Mouse (Mus musculus) frontal cortex, postnatal 25 days (tissue): ENCODE measurements around the gene Pigp.

Experiments used
- DNase-seq, 2 experiments: peaks; one replicate each; pipeline ENCODE4 v3.0.0; 2022; ENCODE audit warnings: low spot score in 2 of 2

The Pigp gene

DNA sequence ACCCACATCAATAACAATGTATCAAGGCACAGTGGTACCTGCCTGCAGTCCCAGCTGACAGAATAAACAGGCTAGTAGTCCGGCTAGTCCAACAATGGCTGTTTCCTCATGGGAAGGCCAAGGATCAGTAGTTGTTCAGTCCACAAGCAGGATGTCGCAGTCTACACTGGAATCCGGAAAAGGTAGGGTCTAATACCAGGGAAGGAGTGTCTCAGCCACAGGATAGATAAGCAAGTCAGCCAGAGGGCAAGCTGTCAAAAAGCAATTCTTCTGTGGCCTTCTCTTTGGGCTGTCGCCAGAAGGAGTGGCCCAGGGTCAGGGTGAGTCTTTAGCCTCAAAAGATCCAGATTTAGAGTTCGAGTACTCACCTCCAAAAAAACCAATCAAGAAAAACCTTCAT lies 53.9 kb downstream of the Pigp start:
- DNase-seq: no peak

DNA sequence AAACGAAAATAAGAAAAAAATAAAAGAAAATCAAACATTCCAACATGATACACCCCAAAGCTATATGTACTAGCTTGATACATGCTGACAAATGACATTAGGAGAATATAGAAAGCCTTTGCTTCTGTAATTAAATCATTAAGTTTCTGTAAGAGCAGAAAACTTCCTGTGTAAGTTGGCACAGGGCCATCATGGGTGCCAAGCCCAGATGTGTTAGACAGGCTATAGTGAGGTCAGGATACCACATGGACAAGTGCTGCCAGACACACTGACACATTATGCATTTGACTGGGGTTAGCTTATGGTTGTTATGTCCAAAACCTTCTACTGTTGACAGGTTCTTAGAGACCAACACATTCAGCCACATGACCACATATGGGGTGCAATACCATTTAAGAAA lies 56.4 kb downstream of the Pigp start:
- DNase-seq: no peak

DNA sequence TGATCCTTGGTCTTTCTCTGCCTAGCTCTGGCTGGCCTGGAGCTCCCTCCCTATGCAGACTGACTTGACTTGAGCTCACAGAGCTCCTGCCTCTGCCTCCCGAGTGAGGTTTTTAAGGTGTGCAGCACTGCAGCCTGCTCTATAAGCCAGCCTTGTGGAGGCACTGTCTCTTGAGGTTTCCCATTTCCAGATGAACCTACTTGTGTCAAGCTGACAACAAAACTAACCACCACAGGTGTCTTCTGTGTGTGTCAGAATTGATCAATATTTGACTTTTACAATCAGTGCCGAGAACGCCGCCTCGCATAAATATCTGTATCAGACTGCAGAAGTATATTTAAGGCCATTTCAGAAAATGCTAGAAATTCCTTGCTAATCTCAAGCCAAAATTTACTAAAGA lies 57.0 kb downstream of the Pigp start:
- DNase-seq: no peak

DNA sequence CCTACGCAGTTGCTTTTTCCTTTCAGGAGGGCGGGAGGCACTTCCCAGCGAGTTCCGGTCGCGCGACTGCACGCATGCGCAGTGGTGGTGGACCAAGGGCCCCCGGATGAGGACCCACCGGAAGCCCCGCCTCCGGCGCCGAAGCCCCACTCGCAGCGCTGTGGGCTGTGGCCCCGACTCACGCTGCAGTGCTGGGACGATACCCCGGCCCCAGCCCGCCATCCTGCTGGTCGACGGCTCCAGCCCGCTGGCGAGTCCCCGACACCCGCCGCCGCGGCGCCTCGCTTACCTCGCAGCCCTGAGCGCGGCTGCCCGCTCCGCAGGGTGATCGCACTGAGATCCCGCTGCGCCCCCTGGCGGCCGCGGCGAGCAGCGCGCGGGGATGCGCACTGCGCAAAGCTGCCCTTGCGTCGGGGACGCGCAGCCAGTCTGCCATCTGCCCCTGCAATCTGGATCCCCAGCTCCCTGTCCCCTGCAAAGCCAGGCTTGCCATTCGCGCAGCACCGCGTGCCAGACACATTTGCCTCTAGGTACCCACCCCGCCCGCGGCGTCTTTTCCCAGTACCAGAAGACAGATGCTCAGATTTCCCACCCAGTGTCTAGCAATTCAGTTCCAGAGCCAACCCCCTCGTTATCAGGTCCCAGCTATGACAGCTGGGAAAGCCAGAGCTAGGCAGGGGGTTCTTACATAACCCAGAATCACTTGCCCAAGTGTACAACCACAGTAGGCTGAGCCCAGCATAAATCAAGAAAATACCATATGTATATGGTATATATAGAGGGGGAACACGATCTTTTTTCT lies 58.2 kb downstream of the Pigp start, which contains the start of gene Hlcs:
Gene Hlcs, minus strand, starts transcription at position 343 of the 802 bp plus-strand sequence.
- peak; percentile 96 to 97 for DNase-seq

DNA sequence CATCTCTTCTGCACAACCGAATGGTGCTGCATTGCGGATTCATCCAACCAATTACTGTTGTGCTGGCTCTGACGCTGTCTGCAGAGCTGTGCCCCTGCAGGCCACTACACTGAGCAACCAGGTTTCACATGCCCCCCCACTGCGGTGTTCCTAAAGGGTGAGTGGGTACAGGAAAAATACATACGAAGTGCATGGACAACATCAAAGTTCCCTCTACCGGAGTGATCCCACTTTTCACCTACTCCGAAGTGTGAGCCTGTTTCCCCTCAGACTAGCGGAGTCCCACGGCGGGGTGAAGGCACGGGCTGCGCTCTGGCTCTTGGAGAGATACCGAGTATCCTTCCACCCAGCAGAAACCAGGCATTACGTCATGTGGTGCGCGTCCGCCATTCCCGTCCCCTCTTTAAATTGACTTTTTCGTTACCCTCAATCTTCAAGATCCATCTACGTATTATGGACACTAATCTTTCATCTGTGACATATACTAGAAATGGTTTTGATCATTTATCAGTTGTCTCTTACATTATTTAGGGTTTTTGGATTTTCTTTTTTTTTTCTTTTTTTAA lies 58.9 kb downstream of the Pigp start:
- peak; percentile 64 to 71 for DNase-seq

DNA sequence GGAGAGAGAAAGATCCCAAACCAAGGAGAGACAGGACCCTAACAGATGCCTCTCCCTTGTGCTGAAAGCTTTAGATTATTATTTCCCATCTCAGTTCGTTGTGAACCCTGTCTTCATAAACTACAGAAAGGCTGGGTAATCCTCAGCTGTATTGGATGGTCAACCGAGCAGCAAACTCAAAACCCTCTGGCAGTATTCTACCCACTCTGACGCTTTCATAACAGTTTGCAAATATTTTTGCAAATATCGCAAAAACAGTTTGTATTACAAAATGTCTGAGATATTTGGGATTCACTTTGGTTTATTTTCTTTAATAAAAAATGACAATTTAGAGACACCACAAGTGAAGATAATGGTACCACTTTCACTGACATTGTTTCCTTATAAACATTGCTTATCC lies 59.7 kb downstream of the Pigp start:
- DNase-seq: no peak

DNA sequence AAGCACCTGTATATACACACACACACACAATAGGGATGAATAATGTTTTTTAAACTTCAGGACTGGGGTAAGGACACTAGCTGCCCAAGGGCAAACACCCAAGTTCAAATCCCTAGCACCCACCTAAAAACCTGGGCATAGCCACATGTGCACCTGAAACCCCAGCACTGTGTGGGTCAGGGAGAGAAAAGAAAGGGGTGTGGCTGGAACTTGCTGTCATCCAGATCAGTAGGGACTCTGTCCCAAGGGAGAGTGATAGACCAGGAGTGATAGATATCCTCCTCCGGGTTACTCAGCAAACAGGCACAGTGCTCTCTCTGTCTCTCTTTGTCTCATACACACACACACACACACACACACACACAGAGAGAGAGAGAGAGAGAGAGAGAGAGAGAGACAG lies 60.2 kb downstream of the Pigp start:
- DNase-seq: no peak

DNA sequence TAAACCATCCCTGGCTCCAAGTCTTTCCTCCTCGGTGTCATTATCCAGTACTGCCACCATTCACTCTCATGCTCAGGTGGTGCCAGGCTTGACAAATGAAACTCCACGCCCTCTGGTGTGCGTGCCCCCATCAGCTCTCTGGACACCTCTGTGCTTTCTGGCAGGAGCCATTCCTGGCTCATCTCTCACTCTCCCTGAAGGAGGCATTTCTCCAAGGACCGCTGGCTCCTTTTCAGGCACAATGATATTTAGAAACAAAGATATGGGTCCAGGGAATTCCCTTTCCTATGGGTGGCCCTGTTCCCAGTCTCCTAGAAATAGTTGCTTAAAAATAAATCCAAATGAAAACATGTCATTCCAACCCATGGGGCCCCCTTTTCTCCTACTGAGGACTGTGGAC lies 62.6 kb downstream of the Pigp start:
- no peak for DNase-seq
